Comparison of ENCODE assay signal across 10 mouse cellular contexts in genomic region chr10:39624837-39625625, GRCm38 (mm10). TPM values are rescaled to one million over a fixed set of nuclear protein-coding genes. Genes with fewer than 3 reads are reported as not detected.
A peak's percentile ranks its signal among the peaks of the same experiment; 100 is the strongest.
DNase-seq lines count a peak whose midpoint lies in the region; ATAC-seq and TF ChIP-seq lines count a peak whose summit lies in the region.
"Had no signal": no experiment of that assay in that cellular context is flagged by ENCODE, and none has a peak within 500 bp of the region (broad histone marks: within the 10 kb centered on the region; RNA-seq: fewer than 3 reads in every experiment).

No protein-coding gene starts in this region.

- H3K27me3 ChIP-seq in hindbrain, embryonic 15.5 days, result no peaks in the 10 kb centered on the region
- H3K27me3 ChIP-seq in hindbrain, postnatal 0 days (ENCODE audit: insufficient read depth, low read length), result no peaks in the 10 kb centered on the region
- H3K27me3 ChIP-seq in embryonic facial prominence, embryonic 11.5 days (ENCODE audit: control insufficient read depth, insufficient read depth, low read length), result no peaks in the 10 kb centered on the region
- H3K27me3 ChIP-seq in kidney, postnatal 0 days (ENCODE audit: insufficient read depth, low read length), result no peaks in the 10 kb centered on the region
- H3K27me3 ChIP-seq: neural tube, embryonic 12.5 days had no signal

- TF ChIP-seq CTCF in hindbrain, postnatal 0 days (IDR thresholded peaks at IDR 0.05; ENCODE audit: low read depth), result no peak
- peak; percentile 31; the same call in 1 of the 2 replicates for TF ChIP-seq CTCF in kidney, postnatal 0 days (IDR thresholded peaks at IDR 0.05; ENCODE audit: low read depth)

- peaks cover 40% of the 10 kb centered on the region for H3K4me1 ChIP-seq in hindbrain, embryonic 15.5 days (replicated peaks)
- peaks cover 15% of the 10 kb centered on the region for H3K4me1 ChIP-seq in hindbrain, postnatal 0 days (ENCODE audit: insufficient read depth, low read length)
- H3K4me1 ChIP-seq in embryonic facial prominence, embryonic 11.5 days (ENCODE audit: control insufficient read depth, insufficient read depth, low read length), result no peaks in the 10 kb centered on the region
- peaks cover 25% of the 10 kb centered on the region for H3K4me1 ChIP-seq in kidney, postnatal 0 days (replicated peaks; ENCODE audit: insufficient read depth, low read length)

- no peak overlapping the region for H3K4me2 ChIP-seq in hindbrain, embryonic 15.5 days
- no peak overlapping the region for H3K4me2 ChIP-seq in hindbrain, postnatal 0 days (ENCODE audit: low read depth, low read length)
- H3K4me2 ChIP-seq in embryonic facial prominence, embryonic 11.5 days (ENCODE audit: low read depth, low read length), result no peak overlapping the region
- no peak overlapping the region for H3K4me2 ChIP-seq in kidney, postnatal 0 days (ENCODE audit: low read length)
- H3K4me2 ChIP-seq: neural tube, embryonic 12.5 days had no signal

- ATAC-seq in hindbrain, embryonic 15.5 days (ENCODE audit: low FRiP score, low read depth), result no peak
- no peak for ATAC-seq in hindbrain, postnatal 0 days
- ATAC-seq in embryonic facial prominence, embryonic 11.5 days (replicated peaks; ENCODE audit: insufficient number of reproducible peaks, low FRiP score, low TSS enrichment, low read depth), result no peak
- no peak for ATAC-seq in kidney, postnatal 0 days (replicated peaks; ENCODE audit: low FRiP score, low read depth)

- no peaks in the 10 kb centered on the region for H3K9me3 ChIP-seq in hindbrain, embryonic 15.5 days
- no peaks in the 10 kb centered on the region for H3K9me3 ChIP-seq in hindbrain, postnatal 0 days (ENCODE audit: low read length)
- H3K9me3 ChIP-seq in embryonic facial prominence, embryonic 11.5 days (replicated peaks; ENCODE audit: control insufficient read depth, low read length), result no peaks in the 10 kb centered on the region
- no peaks in the 10 kb centered on the region for H3K9me3 ChIP-seq in kidney, postnatal 0 days (replicated peaks; ENCODE audit: low read length)
- H3K9me3 ChIP-seq: neural tube, embryonic 12.5 days had no signal

- 54% methylated on average over 12 of the region's 12 CpGs for WGBS in hindbrain, embryonic 15.5 days
- WGBS in hindbrain, postnatal 0 days, result 60% methylated on average over 12 of the region's 12 CpGs
- 60% methylated on average over 12 of the region's 12 CpGs for WGBS in embryonic facial prominence, embryonic 11.5 days
- 34% methylated on average over 12 of the region's 12 CpGs for WGBS in kidney, postnatal 0 days

- peaks cover 3% of the 10 kb centered on the region for H3K36me3 ChIP-seq in hindbrain, embryonic 15.5 days
- H3K36me3 ChIP-seq in hindbrain, postnatal 0 days (ENCODE audit: insufficient read depth, low read length), result no peaks in the 10 kb centered on the region
- no peaks in the 10 kb centered on the region for H3K36me3 ChIP-seq in embryonic facial prominence, embryonic 11.5 days (replicated peaks; ENCODE audit: control insufficient read depth, insufficient read depth, low read depth, low read length)
- H3K36me3 ChIP-seq in kidney, postnatal 0 days (ENCODE audit: insufficient read depth, low read length), result 0 out of 2 replicates have a peak, but pooled peaks cover 5% of the 10 kb centered on the region

- H3K4me3 ChIP-seq in hindbrain, embryonic 15.5 days, result no peak overlapping the region
- H3K4me3 ChIP-seq in hindbrain, postnatal 0 days (ENCODE audit: low read length), result no peak overlapping the region
- no peak overlapping the region for H3K4me3 ChIP-seq in embryonic facial prominence, embryonic 11.5 days (ENCODE audit: low read depth, low read length)
- H3K4me3 ChIP-seq in kidney, postnatal 0 days (replicated peaks; ENCODE audit: low read depth, low read length), result no peak overlapping the region
- H3K4me3 ChIP-seq: neural tube, embryonic 12.5 days had no signal

- H3K27ac ChIP-seq in hindbrain, embryonic 15.5 days (replicated peaks), result 0 out of 2 replicates have a peak overlapping the region, but pooled peaks have one; percentile 5
- H3K27ac ChIP-seq in hindbrain, postnatal 0 days, result no peak overlapping the region
- peak overlapping the region; percentile 52; the same call in 1 of the 2 replicates for H3K27ac ChIP-seq in embryonic facial prominence, embryonic 11.5 days (replicated peaks; ENCODE audit: low read depth, low read length)
- H3K27ac ChIP-seq in kidney, postnatal 0 days, result peak overlapping the region; percentile 62; the same call in 1 of the 2 replicates
- H3K27ac ChIP-seq: neural tube, embryonic 12.5 days had no signal

- H3K9ac ChIP-seq in hindbrain, embryonic 15.5 days, result no peak overlapping the region
- no peak overlapping the region for H3K9ac ChIP-seq in hindbrain, postnatal 0 days (replicated peaks; ENCODE audit: low read length)
- H3K9ac ChIP-seq in embryonic facial prominence, embryonic 11.5 days (replicated peaks; ENCODE audit: low read length), result no peak overlapping the region
- H3K9ac ChIP-seq in kidney, postnatal 0 days (ENCODE audit: low read depth, low read length), result no peak overlapping the region
- H3K9ac ChIP-seq: neural tube, embryonic 12.5 days had no signal

- no peak for DNase-seq in hindbrain, postnatal 0 days (ENCODE audit: low spot score)
- peak; percentile 24 for DNase-seq in embryonic facial prominence, embryonic 11.5 days (ENCODE audit: low spot score)
- peak; percentile 27 for DNase-seq in kidney, postnatal 0 days (ENCODE audit: low spot score)
- DNase-seq in lung, postnatal 25 days (ENCODE audit: low spot score), result peak; percentile 50
- no peak for DNase-seq in left cerebral cortex, adult 9 months (ENCODE audit: low spot score in 2 of 2)
- no peak for DNase-seq in layer of hippocampus, adult 18-20 months (ENCODE audit: low spot score in 2 of 2)
- DNase-seq in T-cell, adult 2 months (ENCODE audit: low spot score), result no peak
- DNase-seq: thymus, postnatal 4 days had no signal

RNA-seq across cellular contexts. Expression of gene Traf3ip2, which starts 12.3 kb away (rescaled TPM):
- 7.4 and 7.9 TPM in 2 replicates for polyA plus RNA-seq in hindbrain, embryonic 15.5 days (2015; fragmentation: Nextera tagmentation; extraction: Ambion mirVana)
- total RNA-seq in hindbrain, postnatal 0 days (2014; rRNA removed), result 5.3 and 9.6 TPM in 2 replicates
- polyA plus RNA-seq in hindbrain, postnatal 0 days (2015; fragmentation: Nextera tagmentation; extraction: Ambion mirVana), result 5.7 and 6.2 TPM in 2 replicates
- polyA plus RNA-seq in embryonic facial prominence, embryonic 11.5 days (2014; fragmentation: Nextera tagmentation; extraction: Ambion mirVana), result 12.5 and 15.9 TPM in 2 replicates
- polyA plus RNA-seq in kidney, postnatal 0 days (2015; fragmentation: Nextera tagmentation; extraction: Ambion mirVana), result 15.0 TPM in 2 replicates
- 1 to 10 TPM; 1.5 to 2.1 TPM for total RNA-seq in layer of hippocampus, adult 18-20 months (2021)

Comparison
In these comparisons a context has a peak if more than half of its experiments do, and no peak if none do; other contexts are left out.
1. DNase-seq: peak in embryonic facial prominence, embryonic 11.5 days (single experiment), kidney, postnatal 0 days (single experiment) and lung, postnatal 25 days (single experiment); none in hindbrain, postnatal 0 days (single experiment), left cerebral cortex, adult 9 months (0 of 2), layer of hippocampus, adult 18-20 months (0 of 2) and T-cell, adult 2 months (single experiment).